Mouse (Mus musculus): ENCODE measurements around the gene Ccdc175.

- TF ChIP-seq POLR2A (IDR thresholded peaks at IDR 0.05; ENCODE audit: low read depth, low read length) (no peak), CTCF (IDR thresholded peaks at IDR 0.05; ENCODE audit: borderline replicate concordance, insufficient read depth, low read length) (no peak)
Measured at GRCm38 (mm10) chr12:72232826-72233790, 48.3 kb upstream of the Ccdc175 start.

Measured in embryonic fibroblast, embryonic 13.5 days (primary cell).